ENCODE assay signal across 34 mouse cellular contexts in genomic region chr16:94736462-94737358, GRCm38 (mm10).
DNase-seq lines count a peak whose midpoint lies in the region; ATAC-seq and TF ChIP-seq lines count a peak whose summit lies in the region.
"Had no signal": no experiment of that assay in that cellular context is flagged by ENCODE, and none has a peak within 500 bp of the region (broad histone marks: within the 10 kb centered on the region; RNA-seq: fewer than 3 reads in every experiment).

No protein-coding gene starts in this region.

- ATAC-seq in heart, embryonic 12.5 days (ENCODE audit: insufficient number of reproducible peaks, low FRiP score): no peak
- 0 out of 2 replicates have a peak, but pooled peaks have one; percentile 44 for ATAC-seq in limb, embryonic 15.5 days (ENCODE audit: insufficient number of reproducible peaks, low FRiP score, low TSS enrichment, low read depth)
- ATAC-seq in erythroblast, adult 5-6 weeks (replicated peaks; ENCODE audit: low FRiP score, poor library complexity, severe bottlenecking): no peak
- no peak for ATAC-seq in midbrain, postnatal 0 days (ENCODE audit: low FRiP score)
- ATAC-seq: activated CD4-positive, CD25-positive, alpha-beta regulatory T cell, adult 4 months; CD4-positive, CD25-positive, alpha-beta regulatory T cell, adult 4 months; forebrain, postnatal 0 days; inflammation-experienced regulatory T-cells, adult 6 months; liver, embryonic 12.5 days; liver, postnatal 0 days; midbrain, embryonic 13.5 days had no signal

- peaks cover 15% of the 10 kb centered on the region for H3K36me3 ChIP-seq in heart, embryonic 12.5 days
- H3K36me3 ChIP-seq in limb, embryonic 15.5 days: no peaks in the 10 kb centered on the region
- no peaks in the 10 kb centered on the region for H3K36me3 ChIP-seq in limb, embryonic 10.5 days
- H3K36me3 ChIP-seq in midbrain, postnatal 0 days (ENCODE audit: insufficient read depth, low read length): no peaks in the 10 kb centered on the region
- H3K36me3 ChIP-seq: forebrain, embryonic 12.5 days; G1E; hindbrain, embryonic 10.5 days; hindbrain, embryonic 15.5 days; limb, embryonic 13.5 days; liver, embryonic 12.5 days; midbrain, embryonic 13.5 days; neural tube, embryonic 15.5 days; stomach, embryonic 15.5 days had no signal

- no peak for DNase-seq in heart, postnatal 36 days
- no peak for DNase-seq in limb, embryonic 10.5 days (ENCODE audit: low spot score)
- peak; percentile 84 for DNase-seq in R1 (ENCODE audit: low read depth, low spot score)
- DNase-seq in midbrain, postnatal 0 days (ENCODE audit: low spot score): no peak
- no peak for DNase-seq in layer of hippocampus, adult 11-12 months (ENCODE audit: low spot score)
- DNase-seq: adrenal gland, adult 2 months; adrenal gland, postnatal 36 days; cerebellum, adult 18-20 months; cerebellum, postnatal 14 days; forebrain, postnatal 0 days; kidney, adult 11 months; kidney, postnatal 14 days; liver, postnatal 0 days; lung, postnatal 36 days; retina, postnatal 1 day; right cerebral cortex, postnatal 14 days had no signal

- peaks cover 13% of the 10 kb centered on the region for H3K4me1 ChIP-seq in heart, embryonic 12.5 days (replicated peaks)
- H3K4me1 ChIP-seq in limb, embryonic 15.5 days: no peaks in the 10 kb centered on the region; the same call in 1 of the 2 replicates
- peaks cover 2% of the 10 kb centered on the region; the same call in 1 of the 2 replicates for H3K4me1 ChIP-seq in limb, embryonic 10.5 days
- H3K4me1 ChIP-seq in midbrain, postnatal 0 days (ENCODE audit: insufficient read depth, low read length): no peaks in the 10 kb centered on the region
- H3K4me1 ChIP-seq: hindbrain, embryonic 15.5 days; liver, embryonic 12.5 days; neural tube, embryonic 15.5 days; stomach, embryonic 15.5 days had no signal

- peaks cover 4% of the 10 kb centered on the region; the same call in 1 of the 2 replicates for H3K9me3 ChIP-seq in heart, embryonic 12.5 days (replicated peaks)
- no peaks in the 10 kb centered on the region for H3K9me3 ChIP-seq in limb, embryonic 15.5 days
- no peaks in the 10 kb centered on the region for H3K9me3 ChIP-seq in limb, embryonic 10.5 days (replicated peaks)
- H3K9me3 ChIP-seq in midbrain, postnatal 0 days (ENCODE audit: low read length): no peaks in the 10 kb centered on the region
- H3K9me3 ChIP-seq: forebrain, embryonic 12.5 days; G1E; heart, embryonic 10.5 days; hindbrain, embryonic 10.5 days; hindbrain, embryonic 15.5 days; limb, embryonic 13.5 days; liver, embryonic 12.5 days; midbrain, embryonic 13.5 days; neural tube, embryonic 15.5 days; stomach, embryonic 15.5 days had no signal

- H3K4me2 ChIP-seq in heart, embryonic 12.5 days: no peak overlapping the region
- no peak overlapping the region for H3K4me2 ChIP-seq in limb, embryonic 15.5 days
- H3K4me2 ChIP-seq in midbrain, postnatal 0 days (ENCODE audit: low read depth, low read length, poor library complexity, severe bottlenecking): no peak overlapping the region
- H3K4me2 ChIP-seq: forebrain, embryonic 12.5 days; hindbrain, embryonic 15.5 days; limb, embryonic 13.5 days; liver, embryonic 12.5 days; midbrain, embryonic 13.5 days; neural tube, embryonic 15.5 days; stomach, embryonic 15.5 days had no signal

- 51% methylated on average over 8 of the region's 8 CpGs for WGBS in heart, embryonic 12.5 days
- WGBS in limb, embryonic 15.5 days: 59% methylated on average over 8 of the region's 8 CpGs
- 88% methylated on average over 8 of the region's 8 CpGs for WGBS in limb, embryonic 10.5 days
- 86% methylated on average over 8 of the region's 8 CpGs for WGBS in midbrain, postnatal 0 days

- no peak overlapping the region for H3K9ac ChIP-seq in heart, embryonic 12.5 days
- H3K9ac ChIP-seq in limb, embryonic 15.5 days: no peak overlapping the region
- H3K9ac ChIP-seq in midbrain, postnatal 0 days (replicated peaks; ENCODE audit: low read length, poor library complexity, severe bottlenecking): no peak overlapping the region
- H3K9ac ChIP-seq: forebrain, embryonic 12.5 days; forebrain, postnatal 0 days; hindbrain, embryonic 15.5 days; limb, embryonic 13.5 days; liver, embryonic 12.5 days; liver, postnatal 0 days; midbrain, embryonic 13.5 days; neural tube, embryonic 15.5 days; stomach, embryonic 15.5 days had no signal

- intact Hi-C loops in heart, postnatal 36 days (cut with DNase I): no loop called here

- H3K27ac ChIP-seq in heart, embryonic 12.5 days (ENCODE audit: poor library complexity, severe bottlenecking): 0 out of 2 replicates have a peak overlapping the region, but pooled peaks have one; percentile 11
- H3K27ac ChIP-seq in limb, embryonic 15.5 days: no peak overlapping the region
- no peak overlapping the region for H3K27ac ChIP-seq in limb, embryonic 10.5 days
- H3K27ac ChIP-seq in midbrain, postnatal 0 days (ENCODE audit: low read depth, low read length): no peak overlapping the region
- H3K27ac ChIP-seq: forebrain, embryonic 12.5 days; hindbrain, embryonic 10.5 days; hindbrain, embryonic 15.5 days; left cerebral cortex, adult 2 months; limb, embryonic 13.5 days; liver, embryonic 12.5 days; midbrain, embryonic 13.5 days; neural tube, embryonic 15.5 days; stomach, embryonic 15.5 days had no signal

- no peaks in the 10 kb centered on the region for H3K27me3 ChIP-seq in heart, embryonic 12.5 days (replicated peaks)
- H3K27me3 ChIP-seq in limb, embryonic 15.5 days: no peaks in the 10 kb centered on the region
- H3K27me3 ChIP-seq in limb, embryonic 10.5 days (ENCODE audit: low read depth, poor library complexity, severe bottlenecking): no peaks in the 10 kb centered on the region
- no peaks in the 10 kb centered on the region for H3K27me3 ChIP-seq in midbrain, postnatal 0 days (ENCODE audit: insufficient read depth, low read length)
- H3K27me3 ChIP-seq: forebrain, embryonic 12.5 days; hindbrain, embryonic 15.5 days; limb, embryonic 13.5 days; liver, embryonic 12.5 days; midbrain, embryonic 13.5 days; neural tube, embryonic 15.5 days; stomach, embryonic 15.5 days had no signal

- no peak for TF ChIP-seq CTCF in midbrain, postnatal 0 days (IDR thresholded peaks at IDR 0.05)

- no peak overlapping the region for H3K4me3 ChIP-seq in heart, embryonic 12.5 days
- no peak overlapping the region for H3K4me3 ChIP-seq in limb, embryonic 15.5 days
- H3K4me3 ChIP-seq in limb, embryonic 10.5 days: no peak overlapping the region
- no peak overlapping the region for H3K4me3 ChIP-seq in midbrain, postnatal 0 days (ENCODE audit: low read depth, low read length)
- H3K4me3 ChIP-seq: erythroblast, embryonic 14.5 days; forebrain, embryonic 12.5 days; heart, embryonic 10.5 days; hindbrain, embryonic 10.5 days; hindbrain, embryonic 15.5 days; left cerebral cortex, adult 2 months; limb, embryonic 13.5 days; liver, embryonic 12.5 days; midbrain, embryonic 13.5 days; neural tube, embryonic 15.5 days; stomach, embryonic 15.5 days had no signal
